Comparison of ENCODE assay signal across 39 mouse cellular contexts in the genomic region with DNA sequence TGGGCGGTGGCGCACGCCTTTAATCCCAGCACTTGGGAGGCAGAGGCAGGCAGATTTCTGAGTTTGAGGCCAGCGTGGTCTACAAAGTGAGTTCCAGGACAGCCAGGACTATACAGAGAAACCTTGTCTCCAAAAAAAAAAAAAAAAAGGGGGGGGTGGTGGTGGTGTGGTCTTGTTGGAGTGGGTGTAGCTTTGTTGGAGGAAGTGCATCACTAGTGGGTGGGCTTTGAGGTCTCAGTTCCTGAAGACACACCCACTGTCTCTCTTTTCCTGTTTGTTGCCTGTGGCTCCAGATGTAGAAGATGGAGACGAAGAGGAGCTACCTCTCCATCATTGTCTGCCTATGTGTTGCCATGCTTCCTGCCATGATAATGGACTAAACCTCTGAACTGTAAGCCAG. TPM values are rescaled to one million over a fixed set of nuclear protein-coding genes. Genes with fewer than 3 reads are reported as not detected.
"Had no signal": no experiment of that assay in that cellular context is flagged by ENCODE, and none has a peak within 500 bp of the region (broad histone marks: within the 10 kb centered on the region; RNA-seq: fewer than 3 reads in every experiment).

No protein-coding gene starts in this region.

RNA-seq across cellular contexts. Expression of gene Sept14, which starts 23.2 kb away (rescaled TPM):
- total RNA-seq: left cerebral cortex, postnatal 10 days; left cerebral cortex, postnatal 14 days; left cerebral cortex, postnatal 25 days; left cerebral cortex, postnatal 36 days; left cerebral cortex, postnatal 4 days; liver, adult 2 months; megakaryocyte progenitor cell, adult 5-6 weeks; megakaryocyte, adult 5-6 weeks; megakaryocyte-erythroid progenitor cell, adult 5-6 weeks; midbrain, postnatal 0 days; monocyte, adult 5-6 weeks had no signal
- polyA plus RNA-seq: limb, embryonic 10.5 days; limb, embryonic 11.5 days; limb, embryonic 12.5 days; limb, embryonic 13.5 days; limb, embryonic 14.5 days; limb, embryonic 15.5 days; liver, adult 2 months; liver, embryonic 11.5 days; liver, embryonic 12.5 days; liver, embryonic 13.5 days; liver, embryonic 14.5 days; liver, embryonic 15.5 days; liver, embryonic 16.5 days; liver, postnatal 0 days; lung, adult 2 months; lung, embryonic 14.5 days; lung, embryonic 15.5 days; lung, embryonic 16.5 days; lung, postnatal 0 days; macrophage; midbrain, embryonic 10.5 days; midbrain, embryonic 11.5 days; midbrain, embryonic 12.5 days; midbrain, embryonic 13.5 days; midbrain, embryonic 14.5 days; midbrain, embryonic 15.5 days; midbrain, embryonic 16.5 days; midbrain, postnatal 0 days; neural tube, embryonic 11.5 days; neural tube, embryonic 12.5 days had no signal
